Mouse (Mus musculus): Measurements from ENCODE around the gene Prss22. TPM values are rescaled to one million over a fixed set of nuclear protein-coding genes. Genes with fewer than 3 reads are reported as not detected.

The Prss22 gene
- polyA plus RNA-seq, 2 experiments, result not detected

DNA sequence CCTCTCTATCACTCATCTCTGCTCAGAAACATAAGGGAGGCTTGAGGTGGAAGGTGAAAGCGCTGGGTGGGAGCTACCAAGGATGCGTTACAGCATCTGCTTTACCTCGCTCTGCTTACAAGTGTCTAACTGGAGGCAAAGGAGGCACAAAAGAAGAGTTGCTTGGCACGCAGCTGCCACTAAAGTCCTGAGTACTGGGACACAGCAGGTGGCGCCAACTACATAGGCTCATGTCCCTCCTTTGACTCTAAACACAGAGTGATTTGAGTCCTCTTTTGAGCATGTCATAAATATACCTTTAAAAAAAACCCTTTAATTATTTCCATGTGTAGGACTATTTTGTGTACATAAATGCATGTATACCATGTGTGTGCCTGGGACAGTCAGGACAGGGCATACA lies 11.7 kb upstream of the Prss22 start:
- H3K4me1 ChIP-seq (replicated peaks; ENCODE audit: control insufficient read depth in 2 of 2, insufficient read depth in 2 of 2, low read length in 1 of 2), result no peaks in the 10 kb centered on the region
- ATAC-seq (ENCODE audit: insufficient read depth) (no peak), DNase-seq (ENCODE audit: low read depth in 3 of 3, low spot score in 3 of 3) (no peak)
- no peak overlapping the region for H3K4me3 ChIP-seq (ENCODE audit: insufficient read depth in 1 of 2, low read depth in 2 of 2, low read length in 2 of 2)
- TF ChIP-seq EP300 (IDR thresholded peaks at IDR 0.05; ENCODE audit: low read depth) (no peak), CTCF (IDR thresholded peaks at IDR 0.05; ENCODE audit: low read depth) (no peak; the same call in 1 of the 2 replicates)
- H3K27me3 ChIP-seq (ENCODE audit: control insufficient read depth, insufficient read depth, low read length), result no peaks in the 10 kb centered on the region
- H3K9me3 ChIP-seq (ENCODE audit: control insufficient read depth, low read length), result no peaks in the 10 kb centered on the region
- H3K4me2 ChIP-seq (ENCODE audit: low read depth), result no peak overlapping the region
- no peak overlapping the region for H3K27ac ChIP-seq
- H3K9ac ChIP-seq (replicated peaks), result no peak overlapping the region
- H3K36me3 ChIP-seq (replicated peaks; ENCODE audit: control insufficient read depth, insufficient read depth, low read depth), result no peaks in the 10 kb centered on the region
- WGBS (ENCODE audit: insufficient replicate concordance), result 45% methylated on average over 5 of the region's 5 CpGs

DNA sequence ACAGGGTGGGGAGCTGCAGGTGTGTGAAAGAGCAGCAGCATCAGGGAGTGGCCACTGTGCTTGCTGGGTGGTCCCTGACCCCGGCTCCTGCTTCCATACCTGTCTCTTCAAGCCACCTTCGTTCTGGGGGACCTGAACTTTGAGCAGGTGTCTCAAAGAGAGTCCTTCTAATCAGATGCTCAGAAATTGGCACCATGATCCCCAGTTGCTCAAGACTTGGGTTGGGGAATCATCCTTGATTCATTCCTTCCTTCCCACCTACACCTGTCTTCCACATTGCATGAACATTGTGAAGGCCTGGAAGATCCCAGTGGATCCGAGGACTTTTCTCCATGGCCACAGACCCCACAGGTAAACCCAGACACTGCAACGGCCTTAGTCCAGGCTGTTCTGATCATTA lies 10.2 kb upstream of the Prss22 start:
- DNase-seq (ENCODE audit: low read depth in 3 of 3, low spot score in 3 of 3) (no peak), ATAC-seq (ENCODE audit: insufficient read depth) (no peak)
- Histone ChIP-seq H3K36me3 (replicated peaks; ENCODE audit: control insufficient read depth, insufficient read depth, low read depth) (no peaks in the 10 kb centered on the region), H3K4me2 (ENCODE audit: low read depth) (no peak overlapping the region), H3K27me3 (ENCODE audit: control insufficient read depth, insufficient read depth, low read length) (no peaks in the 10 kb centered on the region), H3K27ac (no peak overlapping the region), H3K4me3 (ENCODE audit: insufficient read depth in 1 of 2, low read depth in 2 of 2, low read length in 2 of 2) (no peak overlapping the region), H3K9me3 (ENCODE audit: control insufficient read depth, low read length) (no peaks in the 10 kb centered on the region), H3K4me1 (replicated peaks; ENCODE audit: control insufficient read depth in 2 of 2, insufficient read depth in 2 of 2, low read length in 1 of 2) (no peaks in the 10 kb centered on the region), H3K9ac (replicated peaks) (no peak overlapping the region)
- WGBS (ENCODE audit: insufficient replicate concordance), result 33% methylated on average over 4 of the region's 4 CpGs
- no peak for TF ChIP-seq CTCF (IDR thresholded peaks at IDR 0.05; ENCODE audit: low read depth)
- TF ChIP-seq EP300 (IDR thresholded peaks at IDR 0.05; ENCODE audit: low read depth), result no peak

DNA sequence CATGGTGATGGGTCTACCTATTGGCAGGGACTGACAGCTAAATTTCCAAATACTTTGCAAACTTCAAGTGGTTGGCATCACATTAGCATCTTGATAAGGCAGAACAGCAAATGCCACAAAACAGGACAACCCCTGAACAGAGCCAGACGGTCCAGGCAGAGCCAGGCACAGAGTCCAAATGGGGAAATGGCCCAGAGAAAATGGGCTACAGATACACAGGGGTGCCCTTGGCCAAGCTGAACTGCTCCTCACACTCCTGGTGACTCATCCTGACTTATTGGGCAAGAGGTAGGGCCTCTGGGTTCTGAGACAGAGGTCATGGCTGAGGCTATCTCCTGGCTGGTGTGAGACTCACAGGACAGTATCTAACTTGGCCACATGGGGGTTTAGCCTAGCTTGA lies 9.5 kb upstream of the Prss22 start:
- no peaks in the 10 kb centered on the region for H3K27me3 ChIP-seq (ENCODE audit: control insufficient read depth, insufficient read depth, low read length)
- ATAC-seq (ENCODE audit: insufficient read depth) (no peak), DNase-seq (ENCODE audit: low read depth in 3 of 3, low spot score in 3 of 3) (peak in 1 of 3 experiments; percentile 26)
- no peak overlapping the region for H3K27ac ChIP-seq
- no peaks in the 10 kb centered on the region for H3K36me3 ChIP-seq (replicated peaks; ENCODE audit: control insufficient read depth, insufficient read depth, low read depth)
- H3K4me2 ChIP-seq (ENCODE audit: low read depth), result no peak overlapping the region
- WGBS (ENCODE audit: insufficient replicate concordance), result 42% methylated on average over 1 of the region's 1 CpGs
- H3K9ac ChIP-seq (replicated peaks), result no peak overlapping the region
- H3K4me3 ChIP-seq (ENCODE audit: insufficient read depth in 1 of 2, low read depth in 2 of 2, low read length in 2 of 2), result no peak overlapping the region
- no peak for TF ChIP-seq CTCF (IDR thresholded peaks at IDR 0.05; ENCODE audit: low read depth)
- no peak for TF ChIP-seq EP300 (IDR thresholded peaks at IDR 0.05; ENCODE audit: low read depth)
- no peaks in the 10 kb centered on the region for H3K9me3 ChIP-seq (ENCODE audit: control insufficient read depth, low read length)
- no peaks in the 10 kb centered on the region for H3K4me1 ChIP-seq (replicated peaks; ENCODE audit: control insufficient read depth in 2 of 2, insufficient read depth in 2 of 2, low read length in 1 of 2)

DNA sequence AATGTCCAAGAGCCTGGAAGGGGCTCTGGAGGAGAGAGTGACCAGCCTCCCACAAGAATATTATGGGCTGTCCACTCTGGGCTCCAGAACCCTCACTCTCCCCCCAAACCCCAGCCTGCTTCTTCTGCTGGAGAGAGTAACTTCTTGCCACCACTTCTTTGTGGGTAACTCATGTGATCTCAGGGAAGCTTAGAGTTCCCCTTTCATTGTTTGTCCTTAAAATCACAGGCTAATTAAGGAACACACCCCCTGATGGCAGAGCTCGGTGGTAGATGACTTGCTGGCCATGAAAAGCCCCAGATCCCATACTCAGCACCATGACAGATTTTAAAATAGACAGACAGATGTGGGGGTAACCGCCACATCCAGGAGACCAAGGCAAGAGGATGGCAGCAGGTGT lies 9.0 kb upstream of the Prss22 start:
- ATAC-seq (ENCODE audit: insufficient read depth), result no peak
- DNase-seq (ENCODE audit: low read depth in 3 of 3, low spot score in 3 of 3), result no peak
- no peak overlapping the region for H3K4me2 ChIP-seq (ENCODE audit: low read depth)
- H3K4me1 ChIP-seq (replicated peaks; ENCODE audit: control insufficient read depth in 2 of 2, insufficient read depth in 2 of 2, low read length in 1 of 2), result no peaks in the 10 kb centered on the region
- no peak overlapping the region for H3K27ac ChIP-seq
- H3K9ac ChIP-seq (replicated peaks), result no peak overlapping the region
- no peak for TF ChIP-seq EP300 (IDR thresholded peaks at IDR 0.05; ENCODE audit: low read depth)
- no peak for TF ChIP-seq CTCF (IDR thresholded peaks at IDR 0.05; ENCODE audit: low read depth)
- H3K4me3 ChIP-seq (ENCODE audit: insufficient read depth in 1 of 2, low read depth in 2 of 2, low read length in 2 of 2), result no peak overlapping the region
- no peaks in the 10 kb centered on the region for H3K9me3 ChIP-seq (ENCODE audit: control insufficient read depth, low read length)
- no peaks in the 10 kb centered on the region for H3K27me3 ChIP-seq (ENCODE audit: control insufficient read depth, insufficient read depth, low read length)
- WGBS (ENCODE audit: insufficient replicate concordance), result 24% methylated on average over 2 of the region's 2 CpGs
- no peaks in the 10 kb centered on the region for H3K36me3 ChIP-seq (replicated peaks; ENCODE audit: control insufficient read depth, insufficient read depth, low read depth)

DNA sequence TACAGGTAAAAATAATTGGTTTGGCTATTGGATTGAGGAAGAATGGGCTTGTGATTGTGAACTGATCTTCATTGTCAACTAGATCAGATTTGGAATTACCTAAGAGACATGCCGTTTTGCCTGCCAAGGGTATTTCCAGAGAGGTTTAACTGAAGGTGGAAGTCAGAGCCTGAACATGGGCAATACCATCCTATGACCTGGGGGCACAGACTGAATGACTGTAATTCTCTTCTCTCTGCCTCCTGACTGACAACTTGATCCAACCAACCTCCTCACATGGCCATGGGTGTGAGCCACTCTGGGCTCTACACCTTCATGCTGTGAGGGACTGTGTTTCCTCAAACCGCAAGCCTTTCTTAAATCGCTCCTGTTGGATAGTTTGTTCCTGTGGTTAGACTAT lies 7.1 kb upstream of the Prss22 start:
- 73% methylated on average over 3 of the region's 3 CpGs for WGBS (ENCODE audit: insufficient replicate concordance)

More for the DNA sequence above, 7.1 kb upstream of the Prss22 start:
- Histone ChIP-seq H3K9me3 (ENCODE audit: control insufficient read depth, low read length) (no peaks in the 10 kb centered on the region), H3K4me1 (replicated peaks; ENCODE audit: control insufficient read depth in 2 of 2, insufficient read depth in 2 of 2, low read length in 1 of 2) (no peaks in the 10 kb centered on the region), H3K27ac (no peak overlapping the region), H3K4me2 (ENCODE audit: low read depth) (no peak overlapping the region), H3K9ac (replicated peaks) (no peak overlapping the region), H3K4me3 (ENCODE audit: insufficient read depth in 1 of 2, low read depth in 2 of 2, low read length in 2 of 2) (no peak overlapping the region), H3K36me3 (replicated peaks; ENCODE audit: control insufficient read depth, insufficient read depth, low read depth) (no peaks in the 10 kb centered on the region), H3K27me3 (ENCODE audit: control insufficient read depth, insufficient read depth, low read length) (no peaks in the 10 kb centered on the region)
- DNase-seq (ENCODE audit: low read depth in 3 of 3, low spot score in 3 of 3) (no peak), ATAC-seq (ENCODE audit: insufficient read depth) (no peak)
- TF ChIP-seq EP300 (IDR thresholded peaks at IDR 0.05; ENCODE audit: low read depth), result no peak
- TF ChIP-seq CTCF (IDR thresholded peaks at IDR 0.05; ENCODE audit: low read depth), result no peak

Data from liver, embryonic 14.5 days (tissue).